Mouse (Mus musculus) spleen, adult 12 weeks (tissue): ENCODE data around the gene Acox3.

Experiments used
- DNase-seq: peaks from one replicate; pipeline ENCODE4 v3.0.0; 2022; ENCODE audit warnings: low spot score

Gene Acox3

DNA sequence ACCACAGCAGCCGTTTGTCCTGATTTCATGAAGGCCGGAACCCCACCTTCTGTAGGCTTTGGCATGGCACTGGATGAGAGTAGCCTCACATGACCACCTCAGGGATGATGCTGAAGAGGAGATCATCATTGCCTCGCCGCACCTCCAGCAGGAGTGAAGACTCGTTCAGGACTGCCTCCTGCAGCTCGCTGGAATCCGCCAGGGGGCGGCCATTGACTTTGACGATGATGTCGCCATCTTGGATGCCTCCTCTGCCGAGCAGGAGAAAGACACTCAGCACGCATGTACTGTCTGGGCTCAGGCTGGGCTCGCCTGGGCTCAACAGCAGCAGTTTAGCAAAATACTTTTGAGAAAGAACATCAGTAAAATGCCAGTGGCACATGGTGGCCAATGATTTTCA, 70.0 kb downstream of the Acox3 start:
- no peak for DNase-seq

DNA sequence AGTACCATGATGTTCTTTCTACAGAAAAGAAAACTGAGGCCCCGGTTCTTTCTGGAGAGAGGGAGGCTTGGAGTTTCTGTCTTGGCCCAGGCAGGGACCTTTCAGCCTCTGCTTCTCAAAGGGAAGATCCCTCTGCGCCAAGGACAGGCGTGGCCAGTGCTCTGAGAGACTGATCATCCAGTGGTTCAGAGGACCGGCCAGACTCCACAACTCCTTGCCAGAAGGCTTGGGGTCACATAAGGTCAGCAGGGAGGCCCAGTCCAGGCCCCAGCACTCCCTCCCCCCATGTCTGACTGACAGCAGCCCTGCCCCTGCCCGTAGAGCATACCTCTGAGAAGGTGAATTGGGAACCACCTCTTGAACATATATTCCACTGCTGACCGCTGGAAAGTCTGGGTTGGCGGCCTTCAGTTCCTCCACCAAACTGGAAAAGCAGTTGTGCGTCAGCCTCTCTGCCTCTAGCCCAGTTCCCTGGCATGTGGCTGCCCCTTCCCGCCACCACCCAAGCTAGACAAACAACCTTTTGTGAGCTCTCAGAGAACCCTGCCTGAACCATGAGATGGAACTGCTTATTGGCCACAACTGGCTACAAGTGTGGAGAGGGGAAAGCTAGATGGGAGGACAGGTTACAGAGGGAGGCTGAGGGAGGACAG, 71.0 kb downstream of the Acox3 start:
- no peak for DNase-seq

DNA sequence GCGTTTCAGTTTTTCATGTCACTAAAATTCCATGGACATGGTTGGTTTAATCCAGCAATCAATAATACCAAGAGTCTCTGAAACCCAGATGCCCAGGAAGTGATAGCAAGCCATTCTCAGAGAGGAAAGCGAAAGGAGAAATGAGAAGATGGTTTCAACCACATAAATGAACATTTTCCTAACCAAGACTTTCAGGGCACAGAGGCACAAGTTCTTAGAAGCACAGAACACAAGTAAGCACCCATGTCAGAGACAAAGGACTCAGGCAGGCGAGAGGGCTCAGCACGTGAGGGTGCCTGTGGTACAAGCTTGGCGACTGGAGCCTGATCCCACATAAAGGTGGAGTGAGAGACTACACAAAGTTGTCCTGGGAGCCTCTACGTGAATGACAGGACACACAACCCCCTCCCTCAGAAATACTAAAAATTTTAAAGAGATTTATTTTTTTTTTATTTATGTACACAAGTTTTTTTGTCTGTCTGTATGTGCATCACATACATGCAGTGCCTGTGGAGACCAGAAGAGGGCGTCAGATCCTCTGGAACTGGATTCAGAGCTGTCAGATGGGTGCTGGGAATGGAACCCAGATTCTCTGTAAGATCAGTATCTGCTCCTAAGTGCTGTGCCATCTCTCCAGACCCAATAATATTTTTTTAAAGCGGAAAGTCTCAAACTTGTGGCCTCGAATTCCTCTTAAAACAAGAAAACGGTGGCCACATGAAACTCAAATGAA, 73.1 kb downstream of the Acox3 start:
- no peak for DNase-seq

DNA sequence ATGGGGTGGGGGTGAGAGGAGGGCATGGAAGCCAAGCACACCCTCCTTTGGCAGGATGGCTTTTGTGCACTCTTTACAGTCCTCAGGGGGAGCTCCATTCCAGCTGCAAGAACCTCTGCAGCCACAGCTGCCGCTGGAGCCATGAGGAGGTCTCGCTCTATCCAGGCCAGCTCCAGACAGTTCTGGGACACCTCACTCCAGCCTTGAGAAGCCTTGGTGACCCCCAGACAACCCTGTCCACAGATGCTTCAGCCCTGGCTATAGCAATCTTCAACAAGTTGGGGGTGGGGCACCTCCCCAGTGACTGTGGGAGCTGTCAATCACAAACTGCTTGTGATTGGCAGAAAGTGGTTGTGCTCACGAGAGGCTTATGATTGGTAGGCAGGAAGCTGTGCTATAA, 76.7 kb downstream of the Acox3 start:
- DNase-seq: no peak

DNA sequence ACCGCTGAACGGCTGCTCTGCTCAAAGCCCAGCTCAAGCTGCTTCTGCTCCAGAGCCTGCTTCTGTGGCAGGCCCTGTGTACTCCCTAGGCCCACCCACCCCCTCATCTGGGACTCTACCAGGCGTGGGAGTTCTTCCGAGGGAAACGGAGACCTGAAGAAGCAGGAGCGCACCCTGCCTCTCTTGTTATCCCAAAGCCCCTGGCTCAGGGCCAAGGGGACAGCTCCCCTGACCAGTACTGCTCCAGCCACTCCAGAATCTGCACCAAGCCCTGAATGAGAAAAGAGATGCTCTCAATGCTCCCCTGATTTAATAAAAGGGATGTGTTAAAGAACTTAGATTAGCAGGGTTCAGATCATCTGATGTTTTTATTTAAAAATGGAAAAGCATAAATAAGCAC, 78.4 kb downstream of the Acox3 start:
- no peak for DNase-seq

DNA sequence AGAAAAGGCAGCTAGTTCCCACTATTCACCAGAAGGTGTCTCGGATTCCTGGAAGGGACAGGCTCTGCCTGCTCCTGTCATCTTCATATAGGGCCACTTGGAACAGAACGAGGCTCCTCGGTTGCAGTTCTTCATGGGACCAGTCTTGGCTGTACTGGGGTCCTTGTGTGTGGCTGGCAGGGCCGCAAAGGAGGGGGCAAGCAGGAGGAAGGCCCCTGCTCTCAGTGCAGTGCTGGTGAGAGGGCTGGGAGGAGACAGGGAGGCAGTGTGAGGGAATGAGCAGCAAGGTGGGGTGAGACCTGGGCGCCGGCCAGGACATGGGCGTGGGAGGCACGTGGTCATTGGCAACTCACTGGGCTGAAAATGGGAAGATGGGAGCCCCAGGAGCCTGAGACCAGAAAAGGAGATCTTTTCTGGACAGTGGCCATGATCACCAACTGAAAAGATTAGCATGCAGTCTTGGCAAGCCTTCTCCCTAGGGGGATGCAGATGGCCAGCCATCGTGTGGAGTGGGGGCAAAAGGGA, 79.2 kb downstream of the Acox3 start:
- DNase-seq: no peak
